Mouse (Mus musculus): ENCODE measurements around the gene Cacna1d. TPM values are rescaled to one million over a fixed set of nuclear protein-coding genes. Genes with fewer than 3 reads are reported as not detected.

The Cacna1d gene
- total and polyA plus RNA-seq, 3 experiments: 0.04 to 0.30 (median 0.22) TPM

DNA sequence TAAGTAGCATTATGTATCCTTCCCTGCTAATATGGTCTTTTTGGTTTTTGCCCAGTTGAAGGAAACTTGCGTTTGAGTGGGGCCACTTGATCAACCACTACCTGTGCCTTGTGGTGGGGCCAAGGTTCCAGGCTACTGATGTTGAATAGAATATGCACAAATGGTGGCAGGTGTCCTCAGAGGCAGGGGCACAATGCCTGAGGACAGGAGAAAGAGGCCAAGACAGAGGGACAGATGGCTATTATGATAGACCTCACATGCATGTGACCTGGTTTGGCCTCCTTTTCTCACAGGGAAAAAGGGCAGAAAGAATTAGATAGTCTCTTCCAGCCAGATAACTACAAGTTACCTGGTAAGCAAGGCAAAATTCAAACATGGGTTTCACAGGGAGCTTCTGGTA is 286.7 kb downstream of the Cacna1d start:
- DNase-seq (ENCODE audit: low spot score) (no peak), ATAC-seq (ENCODE audit: extremely low read depth, insufficient number of reproducible peaks, low FRiP score, poor library complexity, severe bottlenecking) (no peak)
- no peaks in the 10 kb centered on the region for H3K36me3 ChIP-seq (replicated peaks)
- TF ChIP-seq GATA2 (IDR thresholded peaks at IDR 0.05; ENCODE audit: borderline replicate concordance, low read depth, low read length) (no peak), CTCF (IDR thresholded peaks at IDR 0.05; ENCODE audit: low read depth, low read length) (no peak), GATA1 (IDR thresholded peaks at IDR 0.05; ENCODE audit: borderline replicate concordance, low read length) (no peak), POLR2AphosphoS5 (IDR thresholded peaks at IDR 0.05; ENCODE audit: insufficient replicate concordance, low read depth, low read length) (no peak)
- H3K9me3 ChIP-seq (replicated peaks): no peaks in the 10 kb centered on the region
- no peaks in the 10 kb centered on the region for H3K4me1 ChIP-seq (ENCODE audit: insufficient read depth, low read depth, low read length)
- no peaks in the 10 kb centered on the region; the same call in 1 of the 2 replicates for H3K27me3 ChIP-seq (ENCODE audit: insufficient read depth, low read length)
- H3K4me3 ChIP-seq (ENCODE audit: low read depth, low read length): no peak overlapping the region

- DNase-seq (ENCODE audit: low spot score) (no peak), ATAC-seq (ENCODE audit: extremely low read depth, insufficient number of reproducible peaks, low FRiP score, poor library complexity, severe bottlenecking) (no peak)
- Histone ChIP-seq H3K9me3 (replicated peaks) (no peaks in the 10 kb centered on the region), H3K4me1 (ENCODE audit: insufficient read depth, low read depth, low read length) (no peaks in the 10 kb centered on the region), H3K36me3 (replicated peaks) (no peaks in the 10 kb centered on the region), H3K4me3 (ENCODE audit: low read depth, low read length) (no peak overlapping the region), H3K27me3 (ENCODE audit: insufficient read depth, low read length) (no peaks in the 10 kb centered on the region)
- TF ChIP-seq CTCF (IDR thresholded peaks at IDR 0.05; ENCODE audit: low read depth, low read length) (no peak), GATA1 (IDR thresholded peaks at IDR 0.05; ENCODE audit: borderline replicate concordance, low read length) (no peak), TAL1 (conservative IDR thresholded peaks at IDR 0.05; ENCODE audit: low read depth, low read length) (no peak), GATA2 (IDR thresholded peaks at IDR 0.05; ENCODE audit: borderline replicate concordance, low read depth, low read length) (no peak), POLR2AphosphoS5 (IDR thresholded peaks at IDR 0.05; ENCODE audit: insufficient replicate concordance, low read depth, low read length) (no peak)
Measured at GRCm38 (mm10) chr14:30200310-30200709, 290.9 kb downstream of the Cacna1d start.

DNA sequence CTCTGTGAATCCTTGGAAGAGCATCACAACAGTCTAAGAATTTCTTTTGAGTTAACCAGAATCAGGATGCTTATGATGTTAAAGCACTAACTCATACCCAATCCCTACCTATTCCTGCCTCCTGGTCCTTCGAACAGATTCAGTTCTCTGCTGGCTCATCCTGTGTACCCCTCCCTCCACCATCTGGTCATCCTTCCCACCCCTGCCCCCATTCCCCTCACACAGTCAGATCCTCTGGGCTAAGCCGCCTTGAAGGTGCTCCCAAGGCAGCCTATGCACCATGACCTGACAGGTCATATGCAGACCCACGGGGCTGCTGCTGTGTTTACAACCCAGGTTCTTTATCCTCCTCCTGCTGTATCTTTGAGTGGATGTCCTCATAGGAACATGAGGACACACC is 292.4 kb downstream of the Cacna1d start:
- H3K36me3 ChIP-seq (replicated peaks): no peaks in the 10 kb centered on the region
- TF ChIP-seq GATA1 (IDR thresholded peaks at IDR 0.05; ENCODE audit: borderline replicate concordance, low read length) (no peak), GATA2 (IDR thresholded peaks at IDR 0.05; ENCODE audit: borderline replicate concordance, low read depth, low read length) (no peak)
- DNase-seq (ENCODE audit: low spot score) (no peak), ATAC-seq (ENCODE audit: extremely low read depth, insufficient number of reproducible peaks, low FRiP score, poor library complexity, severe bottlenecking) (no peak)
- no peaks in the 10 kb centered on the region for H3K27me3 ChIP-seq (ENCODE audit: insufficient read depth, low read length)
- H3K4me3 ChIP-seq (ENCODE audit: low read depth, low read length): no peak overlapping the region
- no peaks in the 10 kb centered on the region for H3K9me3 ChIP-seq (replicated peaks)
- H3K4me1 ChIP-seq (ENCODE audit: insufficient read depth, low read depth, low read length): no peaks in the 10 kb centered on the region

- DNase-seq (ENCODE audit: low spot score) (no peak), ATAC-seq (ENCODE audit: extremely low read depth, insufficient number of reproducible peaks, low FRiP score, poor library complexity, severe bottlenecking) (no peak)
- Histone ChIP-seq H3K36me3 (replicated peaks) (no peaks in the 10 kb centered on the region), H3K27me3 (ENCODE audit: insufficient read depth, low read length) (no peaks in the 10 kb centered on the region), H3K4me3 (ENCODE audit: low read depth, low read length) (no peak overlapping the region), H3K9me3 (replicated peaks) (no peaks in the 10 kb centered on the region), H3K4me1 (ENCODE audit: insufficient read depth, low read depth, low read length) (no peaks in the 10 kb centered on the region)
- TF ChIP-seq CTCF (IDR thresholded peaks at IDR 0.05; ENCODE audit: low read depth, low read length) (no peak), TAL1 (conservative IDR thresholded peaks at IDR 0.05; ENCODE audit: low read depth, low read length) (no peak), GATA2 (IDR thresholded peaks at IDR 0.05; ENCODE audit: borderline replicate concordance, low read depth, low read length) (no peak), GATA1 (IDR thresholded peaks at IDR 0.05; ENCODE audit: borderline replicate concordance, low read length) (no peak), POLR2AphosphoS5 (IDR thresholded peaks at IDR 0.05; ENCODE audit: insufficient replicate concordance, low read depth, low read length) (no peak)
Measured at GRCm38 (mm10) chr14:30198116-30198515, 293.1 kb downstream of the Cacna1d start.

GRCm38 (mm10) chr14:30196959-30197358 is 294.3 kb downstream of the Cacna1d start:
- ATAC-seq (ENCODE audit: extremely low read depth, insufficient number of reproducible peaks, low FRiP score, poor library complexity, severe bottlenecking): no peak
- DNase-seq (ENCODE audit: low spot score): no peak
- no peaks in the 10 kb centered on the region for H3K9me3 ChIP-seq (replicated peaks)
- H3K27me3 ChIP-seq (ENCODE audit: insufficient read depth, low read length): no peaks in the 10 kb centered on the region
- no peaks in the 10 kb centered on the region for H3K36me3 ChIP-seq (replicated peaks)
- no peaks in the 10 kb centered on the region for H3K4me1 ChIP-seq (ENCODE audit: insufficient read depth, low read depth, low read length)
- no peak for TF ChIP-seq GATA2 (IDR thresholded peaks at IDR 0.05; ENCODE audit: borderline replicate concordance, low read depth, low read length)
- no peak for TF ChIP-seq CTCF (IDR thresholded peaks at IDR 0.05; ENCODE audit: low read depth, low read length)
- no peak overlapping the region for H3K4me3 ChIP-seq (ENCODE audit: low read depth, low read length)

DNA sequence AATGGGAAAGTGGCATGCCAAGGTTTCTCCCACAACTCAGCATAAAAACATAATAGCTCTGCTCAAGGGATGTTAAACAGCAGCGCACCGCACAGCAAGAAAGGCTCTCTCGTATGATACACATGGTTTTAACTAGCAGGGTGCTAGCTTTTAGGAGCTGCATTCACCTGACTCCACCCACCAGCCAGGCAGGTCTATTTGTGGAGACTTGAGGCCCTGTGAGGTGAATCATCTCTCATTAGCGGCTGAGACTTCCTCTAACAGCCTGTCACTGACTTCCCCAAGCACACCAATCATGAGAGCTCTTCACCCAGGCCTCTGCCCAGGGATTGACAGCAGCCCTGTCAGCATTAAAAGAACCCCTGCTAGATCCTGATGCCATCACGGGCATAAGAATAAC is 295.0 kb downstream of the Cacna1d start:
- TF ChIP-seq GATA1 (IDR thresholded peaks at IDR 0.05; ENCODE audit: borderline replicate concordance, low read length) (no peak), GATA2 (IDR thresholded peaks at IDR 0.05; ENCODE audit: borderline replicate concordance, low read depth, low read length) (no peak), POLR2AphosphoS5 (IDR thresholded peaks at IDR 0.05; ENCODE audit: insufficient replicate concordance, low read depth, low read length) (no peak), TAL1 (conservative IDR thresholded peaks at IDR 0.05; ENCODE audit: low read depth, low read length) (no peak), CTCF (IDR thresholded peaks at IDR 0.05; ENCODE audit: low read depth, low read length) (no peak)
- H3K4me3 ChIP-seq (ENCODE audit: low read depth, low read length): no peak overlapping the region
- ATAC-seq (ENCODE audit: extremely low read depth, insufficient number of reproducible peaks, low FRiP score, poor library complexity, severe bottlenecking): no peak
- no peaks in the 10 kb centered on the region for H3K4me1 ChIP-seq (ENCODE audit: insufficient read depth, low read depth, low read length)
- no peak for DNase-seq (ENCODE audit: low spot score)
- no peaks in the 10 kb centered on the region for H3K9me3 ChIP-seq (replicated peaks)
- H3K27me3 ChIP-seq (ENCODE audit: insufficient read depth, low read length): no peaks in the 10 kb centered on the region
- H3K36me3 ChIP-seq (replicated peaks): no peaks in the 10 kb centered on the region

DNA sequence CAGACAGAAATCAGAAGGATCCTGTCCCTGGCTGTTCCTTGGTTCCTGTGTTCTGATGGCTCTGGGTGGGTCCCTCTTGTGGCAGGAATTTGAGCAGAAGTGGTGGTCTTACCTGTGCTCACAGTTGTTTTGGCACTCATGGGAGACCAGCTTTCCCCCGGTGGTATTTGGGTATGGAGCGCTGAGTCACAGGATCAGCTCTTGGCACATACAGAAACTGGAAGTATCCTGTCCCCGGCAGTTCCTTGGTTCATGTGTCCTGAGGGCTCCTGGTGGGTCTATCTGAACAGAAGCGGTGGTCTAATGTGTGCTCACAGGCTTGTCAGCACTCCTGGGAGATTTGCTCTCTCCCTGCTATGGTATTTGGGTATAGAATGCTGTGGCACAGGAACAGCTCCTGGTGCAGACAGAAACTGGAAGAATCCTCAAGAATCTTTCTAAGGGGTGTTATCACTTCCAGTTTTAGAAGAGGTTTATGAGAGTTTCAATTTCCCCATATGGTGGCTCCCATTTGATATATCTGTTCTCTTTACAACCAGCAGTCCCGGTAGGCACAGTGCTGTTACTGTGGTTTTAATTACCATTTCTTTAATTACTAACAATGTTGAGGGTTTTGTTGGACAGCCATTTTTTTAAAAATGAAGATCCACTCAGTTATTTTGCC is 300.8 kb downstream of the Cacna1d start:
- no peak for DNase-seq (ENCODE audit: low spot score)
- no peaks in the 10 kb centered on the region for H3K36me3 ChIP-seq (replicated peaks)
- ATAC-seq (ENCODE audit: extremely low read depth, insufficient number of reproducible peaks, low FRiP score, poor library complexity, severe bottlenecking): no peak
- no peak overlapping the region for H3K4me3 ChIP-seq (ENCODE audit: low read depth, low read length)
- no peaks in the 10 kb centered on the region for H3K27me3 ChIP-seq (ENCODE audit: insufficient read depth, low read length)
- no peaks in the 10 kb centered on the region for H3K4me1 ChIP-seq (ENCODE audit: insufficient read depth, low read depth, low read length)
- TF ChIP-seq GATA1 (IDR thresholded peaks at IDR 0.05; ENCODE audit: borderline replicate concordance, low read length) (no peak), POLR2AphosphoS5 (IDR thresholded peaks at IDR 0.05; ENCODE audit: insufficient replicate concordance, low read depth, low read length) (no peak), GATA2 (IDR thresholded peaks at IDR 0.05; ENCODE audit: borderline replicate concordance, low read depth, low read length) (no peak), TAL1 (conservative IDR thresholded peaks at IDR 0.05; ENCODE audit: low read depth, low read length) (no peak), CTCF (IDR thresholded peaks at IDR 0.05; ENCODE audit: low read depth, low read length) (no peak)
- H3K9me3 ChIP-seq (replicated peaks): no peaks in the 10 kb centered on the region

All from G1E (cell line).